Mouse (Mus musculus) C2C12 (cell line): ENCODE measurements around the gene Cox5a.

Experiments
- CEBPB ChIP-seq: IDR thresholded peaks from one replicate; pipeline ENCODE4 v1.6.1; 2011; ENCODE audit warnings: low read depth, mild to moderate bottlenecking, control low read depth, moderate library complexity
- CTCF ChIP-seq: IDR thresholded peaks from one replicate; pipeline ENCODE4 v1.5.1; 2011; ENCODE audit not compliant: control insufficient read depth, insufficient read depth, insufficient read length
- MAX ChIP-seq: IDR thresholded peaks from one replicate; pipeline ENCODE4 v1.6.1; 2011; ENCODE audit warnings: mild to moderate bottlenecking, control low read depth

- no peak for TF ChIP-seq CTCF
- no peak for TF ChIP-seq MAX
- TF ChIP-seq CEBPB, result no peak
These were observed 26.2 kb downstream of the Cox5a start for GRCm38 (mm10) chr9:57547287-57547686.
